Mouse (Mus musculus): ENCODE results near the gene Hmg20a.

DNA sequence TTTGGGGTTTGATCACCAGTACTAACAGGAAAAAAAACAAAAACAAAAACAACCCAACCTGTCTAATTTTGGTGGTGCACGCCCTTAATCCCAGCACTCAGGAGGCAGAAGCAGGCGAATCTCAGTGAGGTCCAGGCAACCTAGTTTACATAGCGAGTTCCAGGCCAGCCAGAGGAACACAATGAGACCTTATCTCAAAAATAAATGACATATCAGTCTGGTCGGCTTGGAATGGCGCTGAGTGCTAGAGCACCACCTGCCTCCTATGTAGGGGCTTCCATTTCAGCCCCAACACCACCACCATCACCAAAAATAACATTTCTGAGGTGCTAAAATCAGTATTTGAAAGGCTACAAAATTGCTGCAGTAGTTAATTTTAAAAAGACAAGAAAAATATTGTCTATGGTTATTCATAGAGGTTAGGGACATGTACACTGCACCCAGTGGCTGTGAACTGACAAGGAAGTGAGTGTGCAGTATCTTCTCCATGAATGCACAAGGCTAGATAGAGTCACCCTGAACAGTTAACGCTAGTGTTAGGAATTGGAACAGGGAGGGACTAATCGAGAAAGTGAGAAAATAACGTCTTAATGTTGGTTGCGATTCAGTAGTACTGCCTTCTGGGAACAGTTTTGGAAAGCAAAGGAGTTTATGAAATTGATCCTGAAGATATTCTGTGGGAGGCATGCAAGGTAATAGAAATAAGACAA lies 2.6 kb downstream of the Hmg20a start:
- TF ChIP-seq TAL1 (IDR thresholded peaks at IDR 0.05; ENCODE audit: low read length) (no peak), GATA1 (IDR thresholded peaks at IDR 0.05; ENCODE audit: low read length) (no peak)
